Mouse (Mus musculus) erythroblast, embryonic 14.5 days (primary cell): Measurements from ENCODE around the gene Fam19a4.

Experiments
- GATA1 ChIP-seq: IDR thresholded peaks from 2 replicates; pipeline ENCODE4 v1.6.1; 2012; ENCODE audit warnings: low read length, inconsistent platforms, mixed read lengths
- TAL1 ChIP-seq: IDR thresholded peaks from 3 replicates; pipeline ENCODE4 v1.6.1; 2012; ENCODE audit warnings: low read length, inconsistent platforms, mixed read lengths

GRCm38 (mm10) chr6:97016711-97017110 lies 43.5 kb downstream of the Fam19a4 start:
- TF ChIP-seq GATA1 (no peak), TAL1 (no peak)
